Mouse (Mus musculus) midbrain, embryonic 15.5 days (tissue): ENCODE results near the gene Fubp3. TPM values are rescaled to one million over a fixed set of nuclear protein-coding genes. Genes with fewer than 3 reads are reported as not detected.

Experiments
- ATAC-seq: fragments of 200-750 bp; cut with Nextera tagmentation; replicated peaks from 2 replicates; pipeline ENCODE4 v1.8.0; 2017; ENCODE audit warnings: moderate TSS enrichment
- H3K27ac ChIP-seq: fragments of 300-500 bp; sonication (generic); 2 replicates; pipeline ENCODE4 v1.5.1; 2015; ENCODE audit warnings: mild to moderate bottlenecking, inconsistent platforms
- H3K27me3 ChIP-seq: fragments of 300-500 bp; sonication (generic); replicated peaks from 2 replicates; pipeline ENCODE4 v1.6.1; 2015; ENCODE audit warnings: inconsistent platforms
- H3K36me3 ChIP-seq: fragments of 300-500 bp; sonication (generic); replicated peaks from 2 replicates; pipeline ENCODE4 v1.6.1; 2015; ENCODE audit warnings: inconsistent platforms
- H3K4me1 ChIP-seq: fragments of 300-500 bp; sonication (generic); 2 replicates; pipeline ENCODE4 v1.6.1; 2015; ENCODE audit warnings: inconsistent platforms
- H3K4me2 ChIP-seq: fragments of 300-500 bp; sonication (generic); 2 replicates; pipeline ENCODE4 v1.6.1; 2015; ENCODE audit warnings: inconsistent platforms, mild to moderate bottlenecking, moderate library complexity
- H3K4me3 ChIP-seq: fragments of 300-500 bp; sonication (generic); 2 replicates; pipeline ENCODE4 v1.5.1; 2015; ENCODE audit warnings: mild to moderate bottlenecking, inconsistent platforms
- H3K9ac ChIP-seq: fragments of 300-500 bp; sonication (generic); 2 replicates; pipeline ENCODE4 v1.6.1; 2015; ENCODE audit warnings: mild to moderate bottlenecking, inconsistent platforms
- H3K9me3 ChIP-seq: fragments of 300-500 bp; sonication (generic); 2 replicates; pipeline ENCODE4 v1.6.1; 2016; ENCODE audit warnings: inconsistent platforms
- WGBS: fragments of 180-500 bp; shearing (Covaris S2); methylation state at CpG from one replicate; pipeline ENCODE4 v1.1.7; 2015; ENCODE audit warnings: mixed read lengths; 5-methylcytosine and 5-hydroxymethylcytosine counted together
- polyA plus RNA-seq: library from polyadenylated mRNA; unstranded; fragments of >200 nt; fragmentation: Nextera tagmentation; extraction: Ambion mirVana; gene quantifications from 2 replicates; pipeline ENCODE4 v1.2.1, GENCODE M21; 2015

The Fubp3 gene
- polyA plus RNA-seq, 1 experiment from 2014 or later = 47.4 TPM

GRCm38 (mm10) chr2:31635281-31636137 is 63.1 kb downstream of the Fubp3 start:
- Histone ChIP-seq H3K27me3 (peaks cover 97% of the 10 kb centered on the region), H3K4me3 (peak overlapping the region; percentile 19), H3K9me3 (no peaks in the 10 kb centered on the region), H3K9ac (no peak overlapping the region), H3K27ac (no peak overlapping the region), H3K4me2 (peak overlapping the region; percentile 45), H3K4me1 (peaks cover 47% of the 10 kb centered on the region), H3K36me3 (no peaks in the 10 kb centered on the region)
- ATAC-seq = no peak
- under 1% methylated on average over 52 of the region's 52 CpGs for WGBS

- Histone ChIP-seq H3K4me3 (peak overlapping the region; percentile 19), H3K4me1 (peaks cover 54% of the 10 kb centered on the region), H3K36me3 (no peaks in the 10 kb centered on the region), H3K4me2 (peak overlapping the region; percentile 45), H3K27ac (no peak overlapping the region), H3K27me3 (peaks cover 95% of the 10 kb centered on the region), H3K9ac (no peak overlapping the region), H3K9me3 (no peaks in the 10 kb centered on the region)
- ATAC-seq = 0 out of 2 replicates have a peak, but pooled peaks have one; percentile 13
- under 1% methylated on average over 48 of the region's 48 CpGs for WGBS
These were observed 63.8 kb downstream of the Fubp3 start for GRCm38 (mm10) chr2:31636138-31636741.

- Histone ChIP-seq H3K27ac (no peak overlapping the region), H3K4me1 (peaks cover 56% of the 10 kb centered on the region), H3K27me3 (peaks cover 95% of the 10 kb centered on the region), H3K4me2 (peak overlapping the region; percentile 45), H3K9me3 (no peaks in the 10 kb centered on the region), H3K4me3 (peak overlapping the region; percentile 19), H3K9ac (no peak overlapping the region), H3K36me3 (no peaks in the 10 kb centered on the region)
- ATAC-seq = peak; percentile 40; the same call in 1 of the 2 replicates
- under 1% methylated on average over 35 of the region's 35 CpGs for WGBS
These were observed 64.3 kb downstream of the Fubp3 start for GRCm38 (mm10) chr2:31636742-31637141.

GRCm38 (mm10) chr2:31637311-31637710 is 64.9 kb downstream of the Fubp3 start:
- H3K4me3 ChIP-seq = peak overlapping the region; percentile 19
- H3K9me3 ChIP-seq = no peaks in the 10 kb centered on the region
- no peak overlapping the region; the same call in 1 of the 2 replicates for H3K9ac ChIP-seq
- H3K4me2 ChIP-seq = peak overlapping the region; percentile 45
- peaks cover 56% of the 10 kb centered on the region for H3K4me1 ChIP-seq
- peaks cover 96% of the 10 kb centered on the region for H3K27me3 ChIP-seq
- H3K27ac ChIP-seq = no peak overlapping the region
- H3K36me3 ChIP-seq = no peaks in the 10 kb centered on the region
- WGBS = under 1% methylated on average over 12 of the region's 12 CpGs
- ATAC-seq = no peak

GRCm38 (mm10) chr2:31637807-31638206 is 65.4 kb downstream of the Fubp3 start:
- under 1% methylated on average over 22 of the region's 22 CpGs for WGBS
- peak overlapping the region; percentile 19 for H3K4me3 ChIP-seq
- peaks cover 56% of the 10 kb centered on the region for H3K4me1 ChIP-seq

GRCm38 (mm10) chr2:31638581-31639465 is 66.4 kb downstream of the Fubp3 start:
- H3K4me1 ChIP-seq = peaks cover 56% of the 10 kb centered on the region
- peak overlapping the region; percentile 25 for H3K4me3 ChIP-seq
- H3K27me3 ChIP-seq = peaks cover 96% of the 10 kb centered on the region
- no peak for ATAC-seq
- H3K36me3 ChIP-seq = no peaks in the 10 kb centered on the region
- H3K9me3 ChIP-seq = no peaks in the 10 kb centered on the region
- peak overlapping the region; percentile 45 for H3K4me2 ChIP-seq
- H3K9ac ChIP-seq = no peak overlapping the region
- no peak overlapping the region for H3K27ac ChIP-seq
- WGBS = 2% methylated on average over 26 of the region's 34 CpGs

More at GRCm38 (mm10) chr2:31637807-31638206, 65.4 kb downstream of the Fubp3 start:
- H3K9ac ChIP-seq = no peak overlapping the region; the same call in 1 of the 2 replicates
- no peaks in the 10 kb centered on the region for H3K36me3 ChIP-seq
- ATAC-seq = no peak
- H3K27me3 ChIP-seq = peaks cover 96% of the 10 kb centered on the region
- no peak overlapping the region for H3K27ac ChIP-seq
- peak overlapping the region; percentile 45 for H3K4me2 ChIP-seq
- H3K9me3 ChIP-seq = no peaks in the 10 kb centered on the region

- H3K27me3 ChIP-seq = peaks cover 96% of the 10 kb centered on the region
- H3K9me3 ChIP-seq = no peaks in the 10 kb centered on the region
- no peak overlapping the region for H3K9ac ChIP-seq
- WGBS = 0% methylated on average over 12 of the region's 13 CpGs
- peaks cover 56% of the 10 kb centered on the region for H3K4me1 ChIP-seq
- ATAC-seq = no peak
- H3K4me3 ChIP-seq = peak overlapping the region; percentile 25
- peak overlapping the region; percentile 21 for H3K4me2 ChIP-seq
- H3K27ac ChIP-seq = no peak overlapping the region
- no peaks in the 10 kb centered on the region for H3K36me3 ChIP-seq
These were observed 67.0 kb downstream of the Fubp3 start for GRCm38 (mm10) chr2:31639466-31639760.

- Histone ChIP-seq H3K27me3 (peaks cover 96% of the 10 kb centered on the region), H3K36me3 (no peaks in the 10 kb centered on the region), H3K9ac (no peak within 1 kb of the TSS), H3K4me1 (peaks cover 56% of the 10 kb centered on the region), H3K27ac (0 out of 2 replicates have a peak within 1 kb of the TSS, but pooled peaks have one; percentile 9), H3K9me3 (no peaks in the 10 kb centered on the region), H3K4me3 (peak within 1 kb of the TSS; percentile 25), H3K4me2 (peak within 1 kb of the TSS; percentile 31)
- WGBS = under 1% methylated on average over 41 of the region's 41 CpGs
- ATAC-seq = no peak
These were observed 67.6 kb downstream of the Fubp3 start, which contains the start of gene Prdm12 for GRCm38 (mm10) chr2:31639901-31640608. Gene Prdm12 (plus strand): TSS chr2:31640037.

GRCm38 (mm10) chr2:31640609-31641507 is 68.4 kb downstream of the Fubp3 start:
- peaks cover 48% of the 10 kb centered on the region for H3K4me1 ChIP-seq
- peak; percentile 38; the same call in 1 of the 2 replicates for ATAC-seq
- no peaks in the 10 kb centered on the region for H3K36me3 ChIP-seq
- H3K27ac ChIP-seq = no peak overlapping the region
- H3K27me3 ChIP-seq = peaks cover 96% of the 10 kb centered on the region
- H3K4me3 ChIP-seq = peak overlapping the region; percentile 25
- 0 out of 2 replicates have a peak overlapping the region, but pooled peaks have one; percentile 19 for H3K9ac ChIP-seq
- peak overlapping the region; percentile 31; the same call in 1 of the 2 replicates for H3K4me2 ChIP-seq
- WGBS = under 1% methylated on average over 48 of the region's 48 CpGs
- H3K9me3 ChIP-seq = no peaks in the 10 kb centered on the region

- Histone ChIP-seq H3K27ac (no peak overlapping the region), H3K36me3 (no peaks in the 10 kb centered on the region), H3K9me3 (no peaks in the 10 kb centered on the region), H3K4me3 (peak overlapping the region; percentile 25), H3K4me2 (peak overlapping the region; percentile 31; the same call in 1 of the 2 replicates), H3K9ac (no peak overlapping the region), H3K4me1 (peaks cover 42% of the 10 kb centered on the region), H3K27me3 (peaks cover 97% of the 10 kb centered on the region)
- 0% methylated on average over 11 of the region's 11 CpGs for WGBS
- ATAC-seq = no peak
These were observed 69.0 kb downstream of the Fubp3 start for GRCm38 (mm10) chr2:31641508-31641830.
